Mouse (Mus musculus) kidney, adult 2 months (tissue): Measurements from ENCODE around the gene Prkg1. TPM values are rescaled to one million over a fixed set of nuclear protein-coding genes. Genes with fewer than 3 reads are reported as not detected.

ENCODE experiments used
- DNase-seq: peaks from one replicate; pipeline ENCODE4 v3.0.0; 2021
- H3K27ac ChIP-seq: fragments of 200-500 bp; 2 replicates; pipeline ENCODE4 v1.5.1; 2012; ENCODE audit warnings: low read depth, low read length, control low read depth, inconsistent platforms; ENCODE audit not compliant: insufficient read depth
- H3K27me3 ChIP-seq: fragments of 200-500 bp; replicated peaks from 2 replicates; pipeline ENCODE4 v1.6.1; 2012; ENCODE audit warnings: mild to moderate bottlenecking, moderate library complexity, low read length, inconsistent platforms; ENCODE audit not compliant: control insufficient read depth, insufficient read depth
- H3K36me3 ChIP-seq: fragments of 200-500 bp; 2 replicates; pipeline ENCODE4 v1.6.1; 2012; ENCODE audit warnings: mild to moderate bottlenecking, moderate library complexity, low read length, inconsistent platforms; ENCODE audit not compliant: control insufficient read depth, insufficient read depth
- H3K4me1 ChIP-seq: fragments of 200-500 bp; 2 replicates; pipeline ENCODE4 v1.6.1; 2011; ENCODE audit warnings: low read length; ENCODE audit not compliant: control insufficient read depth, insufficient read depth
- H3K4me3 ChIP-seq: fragments of 200-500 bp; 2 replicates; pipeline ENCODE4 v1.5.1; 2011; ENCODE audit warnings: mild to moderate bottlenecking, low read depth, low read length, control low read depth; ENCODE audit not compliant: insufficient read depth
- CTCF ChIP-seq: fragments of 200-500 bp; conservative IDR thresholded peaks from 2 replicates; pipeline ENCODE4 v1.5.1; 2011; ENCODE audit warnings: low read depth, mild to moderate bottlenecking, control low read depth, low read length, moderate library complexity, mixed read lengths; ENCODE audit not compliant: insufficient read depth, insufficient read length
- POLR2A ChIP-seq: fragments of 200-500 bp; IDR thresholded peaks from one replicate; pipeline ENCODE4 v1.6.1; 2011; ENCODE audit warnings: low read depth, low read length, control low read depth
- WGBS: fragments of 180-500 bp; shearing (Covaris S2); methylation state at CpG from one replicate; pipeline ENCODE4 v1.1.7; 2018; 5-methylcytosine and 5-hydroxymethylcytosine counted together
- polyA plus RNA-seq: library from polyadenylated mRNA; depleted of rRNA; stranded (reverse); fragments of >200 nt; gene quantifications from 2 replicates; pipeline ENCODE4 v1.2.3, GENCODE M21; 2012

Gene Prkg1
- polyA plus RNA-seq, 1 experiment: 1.7 TPM

DNA sequence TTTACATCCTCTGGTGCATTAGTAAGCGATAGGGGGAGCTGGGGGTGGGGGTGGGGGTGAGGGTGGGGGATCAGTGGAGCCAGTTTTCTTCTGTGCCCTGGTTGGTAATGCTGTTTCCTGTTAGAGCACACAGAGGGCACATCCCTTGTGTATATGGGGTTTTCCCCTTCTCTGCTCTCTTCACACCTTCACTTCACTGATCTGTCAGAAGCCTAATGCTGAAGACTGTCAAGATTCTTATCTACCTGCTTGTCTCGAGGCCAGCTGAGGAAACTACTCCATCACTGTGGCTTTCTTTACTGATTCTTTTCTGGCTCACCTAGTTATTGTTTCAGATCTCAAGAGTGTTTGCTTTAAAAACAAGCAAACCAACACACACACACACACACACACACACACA, 554.4 kb downstream of the Prkg1 start:
- DNase-seq: no peak
- H3K4me3 ChIP-seq: no peak overlapping the region
- no peak overlapping the region for H3K27ac ChIP-seq
- no peaks in the 10 kb centered on the region for H3K27me3 ChIP-seq
- H3K36me3 ChIP-seq: no peaks in the 10 kb centered on the region
- no peaks in the 10 kb centered on the region for H3K4me1 ChIP-seq
- TF ChIP-seq POLR2A (no peak), CTCF (no peak)
- WGBS: 40% methylated on average over 2 of the region's 2 CpGs

DNA sequence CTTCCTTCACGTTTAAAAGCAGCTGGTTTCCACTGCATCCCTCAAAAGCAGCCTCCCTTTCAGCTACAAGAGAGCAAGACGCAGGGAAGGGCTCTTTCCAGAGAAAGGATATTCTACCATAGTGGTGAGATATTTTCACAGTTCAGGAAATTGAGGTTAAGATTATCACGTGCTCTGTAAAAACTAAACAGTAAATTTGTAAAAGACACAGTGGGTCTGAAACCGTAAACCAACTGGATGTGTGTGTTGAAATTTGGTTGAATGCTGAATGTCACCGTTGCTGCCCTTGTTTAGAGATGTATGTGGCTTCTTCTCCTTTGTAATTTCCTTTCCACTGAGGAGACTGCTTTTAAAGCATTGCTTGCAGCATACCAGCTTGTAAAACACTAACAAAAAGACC, 565.2 kb downstream of the Prkg1 start:
- no peak for DNase-seq
- Histone ChIP-seq H3K4me1 (no peaks in the 10 kb centered on the region), H3K27ac (no peak overlapping the region), H3K36me3 (no peaks in the 10 kb centered on the region), H3K4me3 (no peak overlapping the region), H3K27me3 (no peaks in the 10 kb centered on the region; the same call in 1 of the 2 replicates)
- 45% methylated on average over 5 of the region's 5 CpGs for WGBS
- TF ChIP-seq POLR2A: no peak
- no peak for TF ChIP-seq CTCF

DNA sequence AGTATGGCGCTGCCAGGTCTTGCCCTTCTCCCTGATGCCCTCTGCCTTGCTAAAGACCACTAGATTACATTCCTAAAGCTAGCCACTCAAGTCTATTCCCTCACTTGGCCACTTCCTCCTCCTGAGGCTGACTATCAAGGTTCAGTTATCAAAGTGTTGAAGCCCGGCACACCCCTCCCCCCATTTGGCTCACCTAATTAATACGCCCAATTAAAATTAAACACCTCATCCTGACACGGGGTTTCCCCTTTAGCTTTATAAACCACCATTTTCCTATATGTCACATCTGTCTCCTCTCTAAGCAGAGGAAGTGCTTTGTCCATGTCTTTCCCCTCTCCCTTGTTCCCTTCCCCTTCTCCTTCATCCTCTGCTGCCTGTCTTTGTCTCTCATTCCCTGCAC, 566.4 kb downstream of the Prkg1 start:
- no peak for TF ChIP-seq POLR2A
- TF ChIP-seq CTCF: no peak
- DNase-seq: no peak
- Histone ChIP-seq H3K4me1 (no peaks in the 10 kb centered on the region), H3K27me3 (no peaks in the 10 kb centered on the region; the same call in 1 of the 2 replicates), H3K36me3 (no peaks in the 10 kb centered on the region), H3K4me3 (no peak overlapping the region), H3K27ac (no peak overlapping the region)
- 53% methylated on average over 4 of the region's 4 CpGs for WGBS

DNA sequence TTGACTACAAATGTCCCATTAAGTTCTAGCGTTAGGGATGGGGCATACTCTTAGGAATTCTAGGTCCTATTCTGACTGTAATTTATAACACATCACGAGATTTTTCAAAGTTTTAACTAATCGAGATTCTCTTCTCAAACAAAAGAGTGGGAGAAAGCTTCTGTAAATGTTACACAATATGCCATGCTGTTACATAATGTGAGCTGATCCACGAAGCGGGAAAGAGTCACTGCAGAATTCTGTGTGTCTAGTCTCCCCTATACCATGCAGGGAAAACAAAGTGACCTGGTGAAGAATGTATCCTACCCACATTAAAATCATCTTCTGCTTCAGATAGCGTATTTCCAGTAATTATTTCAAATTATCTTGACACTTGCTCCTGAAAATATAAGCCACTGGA, 567.8 kb downstream of the Prkg1 start:
- no peak for TF ChIP-seq CTCF
- no peak for TF ChIP-seq POLR2A
- WGBS: 82% methylated on average over 6 of the region's 6 CpGs
- no peaks in the 10 kb centered on the region; the same call in 1 of the 2 replicates for H3K27me3 ChIP-seq

DNA sequence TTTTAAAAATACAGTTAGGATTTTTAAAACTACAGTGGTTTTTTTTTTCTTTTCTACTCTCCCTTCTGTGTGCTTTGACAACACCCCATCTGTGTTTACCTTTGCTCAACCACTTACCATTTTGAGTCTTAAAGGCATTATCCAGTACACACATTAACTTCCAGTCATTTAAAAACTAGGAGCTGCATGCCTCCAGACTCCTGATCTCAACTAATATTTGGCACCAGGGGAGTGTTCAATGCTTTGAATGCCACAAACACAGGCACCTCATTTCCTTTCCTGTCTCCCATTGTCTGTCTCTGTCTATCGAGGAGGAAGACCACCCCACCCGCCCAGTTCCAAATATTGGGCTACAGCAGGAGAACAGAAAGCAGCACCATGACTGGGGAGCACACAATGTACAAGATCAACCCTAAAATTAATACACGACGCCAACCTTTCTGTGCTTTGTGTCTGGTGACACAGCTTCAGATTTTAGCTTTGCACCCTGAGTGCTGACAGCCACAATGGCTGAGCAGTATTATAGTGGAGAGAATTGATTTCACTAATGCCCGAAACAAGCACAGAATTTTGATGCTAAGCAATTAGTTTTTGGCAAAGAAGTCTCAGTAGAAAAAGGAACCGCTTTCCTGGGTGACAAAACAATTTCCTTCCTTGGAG, 576.1 kb downstream of the Prkg1 start:
- WGBS: 91% methylated on average over 6 of the region's 6 CpGs
- no peak for DNase-seq
- Histone ChIP-seq H3K27ac (no peak overlapping the region), H3K27me3 (no peaks in the 10 kb centered on the region), H3K36me3 (no peaks in the 10 kb centered on the region), H3K4me3 (no peak overlapping the region), H3K4me1 (no peaks in the 10 kb centered on the region)
- TF ChIP-seq POLR2A (no peak), CTCF (no peak)

More for the DNA sequence above, 567.8 kb downstream of the Prkg1 start:
- Histone ChIP-seq H3K27ac (no peak overlapping the region), H3K36me3 (no peaks in the 10 kb centered on the region), H3K4me1 (no peaks in the 10 kb centered on the region), H3K4me3 (no peak overlapping the region)
- no peak for DNase-seq

DNA sequence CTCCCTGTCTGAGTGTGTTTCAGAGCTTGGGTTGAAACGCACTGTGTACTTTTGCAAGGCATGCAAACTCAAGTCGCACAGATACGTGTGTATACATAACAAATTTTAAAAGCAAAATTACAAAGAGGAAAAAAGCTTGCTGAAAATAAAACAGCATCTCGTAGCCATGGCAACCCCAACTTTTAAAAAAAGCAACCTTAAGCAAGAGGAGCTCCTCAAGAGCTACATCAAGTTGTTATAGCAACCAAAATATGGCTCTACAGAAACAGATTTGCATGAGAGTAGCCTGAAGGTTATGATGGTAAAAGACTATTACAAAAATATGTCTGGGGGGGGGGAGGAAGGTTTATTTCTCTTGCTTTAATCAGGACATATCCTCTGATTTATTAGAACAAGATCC, 584.1 kb downstream of the Prkg1 start:
- WGBS: 87% methylated on average over 4 of the region's 4 CpGs
- Histone ChIP-seq H3K27me3 (no peaks in the 10 kb centered on the region), H3K4me3 (no peak overlapping the region), H3K4me1 (no peaks in the 10 kb centered on the region), H3K36me3 (no peaks in the 10 kb centered on the region), H3K27ac (no peak overlapping the region)
- TF ChIP-seq POLR2A: no peak
- TF ChIP-seq CTCF: no peak
- DNase-seq: no peak

DNA sequence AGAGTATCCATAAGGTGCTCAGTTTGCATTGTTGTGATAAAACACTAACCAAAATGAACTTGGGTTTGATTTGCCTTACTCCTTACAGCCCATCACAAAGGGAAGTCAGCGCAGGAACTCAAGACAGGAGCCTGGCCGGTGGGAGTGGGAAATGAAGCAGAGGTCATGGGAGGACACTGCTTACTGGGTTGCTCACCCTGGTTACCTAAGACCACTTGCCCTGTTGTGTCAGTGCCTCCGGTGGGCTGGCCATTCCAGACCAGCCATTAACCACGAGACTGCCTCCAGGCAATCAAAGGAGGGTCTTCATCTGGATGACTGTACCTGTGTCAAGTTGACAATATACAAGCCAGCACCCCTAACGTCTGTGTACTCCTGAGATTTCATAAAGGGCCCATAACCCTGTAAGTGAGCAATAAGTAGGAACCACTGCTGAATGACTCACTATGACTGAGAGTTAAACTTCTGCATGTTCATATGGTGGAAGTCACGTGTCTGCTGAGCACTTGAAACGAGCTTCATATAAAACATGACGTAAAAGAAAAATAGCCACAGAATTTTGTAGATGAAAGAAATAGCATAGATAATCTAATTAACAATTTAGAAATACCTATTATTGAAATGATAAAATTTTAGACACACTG, 587.4 kb downstream of the Prkg1 start:
- no peaks in the 10 kb centered on the region for H3K36me3 ChIP-seq
- DNase-seq: no peak
- H3K4me1 ChIP-seq: no peaks in the 10 kb centered on the region
- no peaks in the 10 kb centered on the region for H3K27me3 ChIP-seq
- WGBS: 82% methylated on average over 8 of the region's 8 CpGs
- no peak overlapping the region for H3K4me3 ChIP-seq
- TF ChIP-seq CTCF (no peak), POLR2A (no peak)
- no peak overlapping the region for H3K27ac ChIP-seq

DNA sequence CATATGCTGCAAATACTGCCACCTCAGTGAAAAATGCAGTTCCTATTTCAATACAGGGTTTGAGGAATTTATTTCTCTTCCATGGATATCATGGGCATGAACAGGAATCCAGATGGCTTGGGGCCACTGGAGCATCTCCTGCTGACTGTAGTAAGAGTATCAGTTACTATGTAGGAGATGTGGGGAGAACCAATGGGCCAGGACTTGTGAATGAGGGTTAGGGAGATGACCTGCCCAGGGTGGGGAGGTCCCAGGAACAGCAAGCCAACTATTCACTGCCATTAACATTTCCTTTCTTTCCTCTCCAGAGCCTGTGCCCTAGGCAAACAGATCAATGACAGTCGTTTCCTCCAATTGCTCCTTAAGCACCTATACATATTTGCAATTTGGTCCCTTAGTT, 593.8 kb downstream of the Prkg1 start:
- no peak for TF ChIP-seq POLR2A
- no peak for TF ChIP-seq CTCF
- Histone ChIP-seq H3K4me1 (no peaks in the 10 kb centered on the region), H3K4me3 (no peak overlapping the region), H3K36me3 (no peaks in the 10 kb centered on the region), H3K27ac (no peak overlapping the region), H3K27me3 (no peaks in the 10 kb centered on the region)
- WGBS: 19% methylated on average over 1 of the region's 1 CpGs
- no peak for DNase-seq
